Mouse (Mus musculus) erythroblast, embryonic 14.5 days (primary cell): ENCODE data around the gene Rap1gap2.

Experiments used
- GATA1 ChIP-seq: IDR thresholded peaks from 2 replicates; pipeline ENCODE4 v1.6.1; 2012; ENCODE audit warnings: low read length, inconsistent platforms, mixed read lengths
- TAL1 ChIP-seq: IDR thresholded peaks from 3 replicates; pipeline ENCODE4 v1.6.1; 2012; ENCODE audit warnings: low read length, inconsistent platforms, mixed read lengths

- TF ChIP-seq GATA1 = no peak
- no peak for TF ChIP-seq TAL1
These were observed 42.7 kb downstream of the Rap1gap2 start for GRCm38 (mm10) chr11:74568004-74568403.
